Mouse (Mus musculus) heart, postnatal 0 days (tissue): ENCODE results near the gene Plpp7. TPM values are rescaled to one million over a fixed set of nuclear protein-coding genes. Genes with fewer than 3 reads are reported as not detected.

Source experiments
- ATAC-seq: fragments of 200-750 bp; cut with Nextera tagmentation; 2 replicates; pipeline ENCODE4 v1.8.0; 2017; ENCODE audit warnings: low read depth, moderate number of reproducible peaks, moderate library complexity; ENCODE audit not compliant: insufficient read depth
- DNase-seq: peaks from one replicate; pipeline ENCODE4 v3.0.0-alpha.2; 2016; ENCODE audit warnings: low spot score
- H3K27ac ChIP-seq: fragments of 300-500 bp; sonication (generic); 2 replicates; pipeline ENCODE4 v1.5.1; 2014; ENCODE audit warnings: low read depth, mild to moderate bottlenecking
- H3K27me3 ChIP-seq: fragments of 300-500 bp; sonication (generic); 2 replicates; pipeline ENCODE4 v1.6.1; 2014; ENCODE audit warnings: low read length, mixed read lengths; ENCODE audit not compliant: control insufficient read depth, insufficient read depth
- H3K36me3 ChIP-seq: fragments of 300-500 bp; sonication (generic); replicated peaks from 2 replicates; pipeline ENCODE4 v1.6.1; 2014; ENCODE audit warnings: low read length, mixed read lengths; ENCODE audit not compliant: control insufficient read depth, insufficient read depth
- H3K4me1 ChIP-seq: fragments of 300-500 bp; sonication (generic); 2 replicates; pipeline ENCODE4 v1.6.1; 2014; ENCODE audit warnings: antibody characterized with exemption; ENCODE audit not compliant: control insufficient read depth, insufficient read depth
- H3K4me2 ChIP-seq: fragments of 300-500 bp; sonication (generic); 2 replicates; pipeline ENCODE4 v1.6.1; 2014; ENCODE audit warnings: low read depth, mild to moderate bottlenecking, low read length, moderate library complexity
- H3K4me3 ChIP-seq: fragments of 300-500 bp; sonication (generic); 2 replicates; pipeline ENCODE4 v1.5.1; 2014; ENCODE audit warnings: low read depth, low read length
- H3K9ac ChIP-seq: fragments of 300-500 bp; sonication (generic); replicated peaks from 2 replicates; pipeline ENCODE4 v1.6.1; 2014; ENCODE audit warnings: low read depth, low read length, mixed read lengths
- H3K9me3 ChIP-seq: fragments of 300-500 bp; sonication (generic); replicated peaks from 2 replicates; pipeline ENCODE4 v1.6.1; 2016; ENCODE audit warnings: low read length; ENCODE audit not compliant: control insufficient read depth
- CTCF ChIP-seq: IDR thresholded peaks from 2 replicates; pipeline ENCODE4 v1.5.1; 2016; ENCODE audit warnings: antibody characterized with exemption, control low read depth, low read depth
- EP300 ChIP-seq: IDR thresholded peaks from 2 replicates; pipeline ENCODE4 v1.6.1; 2016; ENCODE audit warnings: antibody characterized with exemption, low read depth
- WGBS: fragments of 180-500 bp; shearing (Covaris S2); extraction: QIAGEN DNeasy Blood & Tissue Kit; methylation state at CpG from one replicate; pipeline ENCODE4 v1.1.7; 2014; 5-methylcytosine and 5-hydroxymethylcytosine counted together
- polyA plus RNA-seq: library from polyadenylated mRNA; unstranded; fragments of >200 nt; fragmentation: Nextera tagmentation; extraction: Ambion mirVana; gene quantifications from 2 replicates; pipeline ENCODE4 v1.2.1, GENCODE M21; 2015
- total RNA-seq: library from RNA; depleted of rRNA; stranded (reverse); fragments of >200 nt; gene quantifications from 2 replicates; pipeline ENCODE4 v1.2.3, GENCODE M21; 2014; ENCODE audit warnings: low replicate concordance

Plpp7 gene
- total and polyA plus RNA-seq, 2 experiments from 2014 or later, result 24.0 to 56.3 TPM

- no peak for TF ChIP-seq EP300
- no peak for TF ChIP-seq CTCF
- peak overlapping the region; percentile 97 for H3K4me2 ChIP-seq
- no peaks in the 10 kb centered on the region for H3K36me3 ChIP-seq
- no peak overlapping the region for H3K27ac ChIP-seq
- H3K9ac ChIP-seq, result peak overlapping the region; percentile 73; the same call in 1 of the 2 replicates
- no peaks in the 10 kb centered on the region for H3K27me3 ChIP-seq
- WGBS, result 26% methylated on average over 2 of the region's 2 CpGs
- no peak for DNase-seq
- H3K4me1 ChIP-seq, result peaks cover 24% of the 10 kb centered on the region
- no peaks in the 10 kb centered on the region for H3K9me3 ChIP-seq
- no peak for ATAC-seq
- peak overlapping the region; percentile 67 for H3K4me3 ChIP-seq
Observed at GRCm38 (mm10) chr2:32084872-32085199, 10.5 kb upstream of the Plpp7 start.

- H3K9me3 ChIP-seq, result no peaks in the 10 kb centered on the region
Observed at GRCm38 (mm10) chr2:32085231-32085630, 10.1 kb upstream of the Plpp7 start.

GRCm38 (mm10) chr2:32087606-32088005 lies 7.7 kb upstream of the Plpp7 start:
- DNase-seq, result no peak
- H3K36me3 ChIP-seq, result no peaks in the 10 kb centered on the region
- H3K9me3 ChIP-seq, result no peaks in the 10 kb centered on the region
- peaks cover 12% of the 10 kb centered on the region for H3K4me1 ChIP-seq
- H3K4me3 ChIP-seq, result no peak overlapping the region
- H3K4me2 ChIP-seq, result no peak overlapping the region
- H3K27me3 ChIP-seq, result no peaks in the 10 kb centered on the region
- 62% methylated on average over 4 of the region's 4 CpGs for WGBS
- ATAC-seq, result no peak
- TF ChIP-seq EP300 (no peak), CTCF (no peak)
- no peak overlapping the region for H3K9ac ChIP-seq
- no peak overlapping the region; the same call in 1 of the 2 replicates for H3K27ac ChIP-seq

More at GRCm38 (mm10) chr2:32085231-32085630, 10.1 kb upstream of the Plpp7 start:
- H3K4me3 ChIP-seq, result no peak overlapping the region
- H3K27ac ChIP-seq, result no peak overlapping the region
- no peak for ATAC-seq
- no peaks in the 10 kb centered on the region for H3K36me3 ChIP-seq
- WGBS, result 71% methylated on average over 2 of the region's 2 CpGs
- DNase-seq, result no peak
- TF ChIP-seq CTCF, result no peak
- no peak for TF ChIP-seq EP300
- H3K4me1 ChIP-seq, result peaks cover 20% of the 10 kb centered on the region
- H3K9ac ChIP-seq, result no peak overlapping the region
- no peak overlapping the region for H3K4me2 ChIP-seq
- H3K27me3 ChIP-seq, result no peaks in the 10 kb centered on the region

GRCm38 (mm10) chr2:32088372-32088981 lies 6.9 kb upstream of the Plpp7 start:
- TF ChIP-seq CTCF (0 out of 2 replicates have a peak, but pooled peaks have one; percentile 7), EP300 (no peak)
- Histone ChIP-seq H3K27ac (peak overlapping the region; percentile 71), H3K36me3 (no peaks in the 10 kb centered on the region), H3K4me1 (peaks cover 12% of the 10 kb centered on the region), H3K4me3 (peak overlapping the region; percentile 32), H3K4me2 (peak overlapping the region; percentile 61), H3K27me3 (no peaks in the 10 kb centered on the region), H3K9ac (0 out of 2 replicates have a peak overlapping the region, but pooled peaks have one; percentile 5), H3K9me3 (no peaks in the 10 kb centered on the region)
- WGBS, result 5% methylated on average over 35 of the region's 35 CpGs
- ATAC-seq, result peak; percentile 35
- DNase-seq, result peak; percentile 84

- Histone ChIP-seq H3K9ac (no peak overlapping the region), H3K9me3 (no peaks in the 10 kb centered on the region), H3K4me3 (no peak overlapping the region), H3K36me3 (no peaks in the 10 kb centered on the region), H3K27ac (peak overlapping the region; percentile 71), H3K4me1 (peaks cover 12% of the 10 kb centered on the region), H3K27me3 (no peaks in the 10 kb centered on the region), H3K4me2 (no peak overlapping the region)
- ATAC-seq, result no peak
- no peak for TF ChIP-seq CTCF
- no peak for TF ChIP-seq EP300
- DNase-seq, result no peak
- 58% methylated on average over 3 of the region's 3 CpGs for WGBS
Observed at GRCm38 (mm10) chr2:32089606-32090005, 5.7 kb upstream of the Plpp7 start.

- Histone ChIP-seq H3K4me3 (no peak overlapping the region), H3K27me3 (no peaks in the 10 kb centered on the region), H3K4me2 (no peak overlapping the region), H3K4me1 (peaks cover 12% of the 10 kb centered on the region), H3K9ac (no peak overlapping the region), H3K36me3 (no peaks in the 10 kb centered on the region), H3K9me3 (no peaks in the 10 kb centered on the region), H3K27ac (no peak overlapping the region)
- DNase-seq, result no peak
- WGBS, result 74% methylated on average over 2 of the region's 2 CpGs
- no peak for ATAC-seq
- no peak for TF ChIP-seq EP300
Observed at GRCm38 (mm10) chr2:32090145-32090544, 5.2 kb upstream of the Plpp7 start.
